Comparison of ENCODE assay signal across 8 mouse cellular contexts in genomic region chr16:50429692-50430514, GRCm38 (mm10). TPM values are rescaled to one million over a fixed set of nuclear protein-coding genes. Genes with fewer than 3 reads are reported as not detected.
DNase-seq lines count a peak whose midpoint lies in the region; ATAC-seq lines count a peak whose summit lies in the region.

No protein-coding gene starts in this region.

- under 1% methylated on average over 58 of the region's 69 CpGs for WGBS in intestine, embryonic 16.5 days
- under 1% methylated on average over 59 of the region's 69 CpGs for WGBS in limb, embryonic 13.5 days
- WGBS in midbrain, embryonic 14.5 days, result under 1% methylated on average over 69 of the region's 69 CpGs

- H3K27ac ChIP-seq in intestine, embryonic 16.5 days (ENCODE audit: low read length), result no peak overlapping the region
- 0 out of 2 replicates have a peak overlapping the region, but pooled peaks have one; percentile 15 for H3K27ac ChIP-seq in limb, embryonic 13.5 days
- H3K27ac ChIP-seq in midbrain, embryonic 14.5 days (replicated peaks; ENCODE audit: low read depth, low read length), result peak overlapping the region; percentile 37; the same call in 1 of the 2 replicates

- H3K9me3 ChIP-seq in intestine, embryonic 16.5 days (ENCODE audit: control insufficient read depth, low read length), result no peaks in the 10 kb centered on the region
- H3K9me3 ChIP-seq in limb, embryonic 13.5 days, result no peaks in the 10 kb centered on the region
- H3K9me3 ChIP-seq in midbrain, embryonic 14.5 days (ENCODE audit: control insufficient read depth, low read length), result no peaks in the 10 kb centered on the region

- H3K36me3 ChIP-seq in intestine, embryonic 16.5 days (ENCODE audit: control insufficient read depth, insufficient read depth, low read length), result no peaks in the 10 kb centered on the region
- 0 out of 2 replicates have a peak, but pooled peaks cover 4% of the 10 kb centered on the region for H3K36me3 ChIP-seq in limb, embryonic 13.5 days
- no peaks in the 10 kb centered on the region for H3K36me3 ChIP-seq in midbrain, embryonic 14.5 days (ENCODE audit: control insufficient read depth, insufficient read depth, low read length)

- intact Hi-C loops in gastrocnemius, postnatal 36 days (cut with DNase I), result loop anchor here (5.0 kb wide), 2 partner anchors 97 to 307 kb away; no protein-coding TSS in a partner anchor

- no peaks in the 10 kb centered on the region for H3K27me3 ChIP-seq in intestine, embryonic 16.5 days (replicated peaks; ENCODE audit: control insufficient read depth, insufficient read depth, low read length)
- no peaks in the 10 kb centered on the region for H3K27me3 ChIP-seq in limb, embryonic 13.5 days
- no peaks in the 10 kb centered on the region for H3K27me3 ChIP-seq in midbrain, embryonic 14.5 days (ENCODE audit: control insufficient read depth, insufficient read depth, low read length)

- peak; percentile 40 for DNase-seq in gastrocnemius, postnatal 10 days
- no peak for DNase-seq in gastrocnemius, adult 18-20 months (ENCODE audit: low spot score)
- DNase-seq in cerebellum, postnatal 14 days, result peak; percentile 54 to 66
- peak; percentile 16 to 25 for DNase-seq in gastrocnemius, postnatal 36 days
- DNase-seq in midbrain, embryonic 14.5 days, result peak; percentile 61
- peak; percentile 30 to 55 for DNase-seq in spleen, postnatal 10 days (ENCODE audit: low spot score in 2 of 2)

- ATAC-seq in intestine, embryonic 16.5 days, result 0 out of 2 replicates have a peak, but pooled peaks have one; percentile 5
- ATAC-seq in limb, embryonic 13.5 days (ENCODE audit: low FRiP score, low read depth), result no peak
- peak; percentile 14; the same call in 1 of the 2 replicates for ATAC-seq in midbrain, embryonic 14.5 days (ENCODE audit: low FRiP score, low TSS enrichment)

- peak overlapping the region; percentile 93 for H3K9ac ChIP-seq in intestine, embryonic 16.5 days (ENCODE audit: low read depth, low read length)
- H3K9ac ChIP-seq in limb, embryonic 13.5 days, result peak overlapping the region; percentile 92
- peak overlapping the region; percentile 78 for H3K9ac ChIP-seq in midbrain, embryonic 14.5 days (replicated peaks; ENCODE audit: low read length)

- peaks cover 3% of the 10 kb centered on the region; the same call in 1 of the 2 replicates for H3K4me1 ChIP-seq in intestine, embryonic 16.5 days (ENCODE audit: control insufficient read depth, insufficient read depth, low read length)
- peaks cover 6% of the 10 kb centered on the region; the same call in 1 of the 2 replicates for H3K4me1 ChIP-seq in limb, embryonic 13.5 days
- H3K4me1 ChIP-seq in midbrain, embryonic 14.5 days (ENCODE audit: control insufficient read depth, insufficient read depth, low read length), result no peaks in the 10 kb centered on the region

- H3K4me3 ChIP-seq in intestine, embryonic 16.5 days (ENCODE audit: low read length), result peak overlapping the region; percentile 95
- peak overlapping the region; percentile 89 for H3K4me3 ChIP-seq in limb, embryonic 13.5 days
- peak overlapping the region; percentile 86 for H3K4me3 ChIP-seq in midbrain, embryonic 14.5 days (replicated peaks; ENCODE audit: low read depth, low read length)

- H3K4me2 ChIP-seq in intestine, embryonic 16.5 days (ENCODE audit: low read depth, low read length), result peak overlapping the region; percentile 96
- H3K4me2 ChIP-seq in limb, embryonic 13.5 days (replicated peaks), result peak overlapping the region; percentile 98
- H3K4me2 ChIP-seq in midbrain, embryonic 14.5 days (ENCODE audit: low read length), result peak overlapping the region; percentile 99

RNA-seq across cellular contexts. Expression of gene Bbx, which starts 2.3 kb away (rescaled TPM):
- total RNA-seq in gastrocnemius, postnatal 10 days (2021), result 10 to 100 TPM; 12.3 to 15.6 TPM
- 1 to 10 TPM; 7.8 to 9.4 TPM for total RNA-seq in gastrocnemius, adult 18-20 months (2021)
- total RNA-seq in gastrocnemius, postnatal 36 days (2021), result 1 to 10 TPM; 6.6 to 6.8 TPM
- 28.8 and 30.7 TPM in 2 replicates for polyA plus RNA-seq in intestine, embryonic 16.5 days (2015; fragmentation: Nextera tagmentation; extraction: Ambion mirVana)
- polyA plus RNA-seq in limb, embryonic 13.5 days (2015; fragmentation: Nextera tagmentation; extraction: Ambion mirVana), result 52.9 and 54.4 TPM in 2 replicates
- polyA plus RNA-seq in midbrain, embryonic 14.5 days (2014; fragmentation: Nextera tagmentation; extraction: Ambion mirVana), result 11.1 and 16.0 TPM in 2 replicates
